Mouse (Mus musculus) G1E (cell line): ENCODE measurements at regions not wholly inside any gene's neighbourhood (a gene's known extent, or its start where the extent isn't known, plus 50 kb on each side); places are given as distances from the start of the nearest gene placed in this dataset.

ENCODE experiments used
- ATAC-seq: 2 replicates; pipeline ENCODE4 v1.8.0; 2016; ENCODE audit warnings: mild to moderate bottlenecking; ENCODE audit not compliant: insufficient number of reproducible peaks, poor library complexity, low FRiP score, severe bottlenecking; ENCODE audit errors: extremely low read depth
- DNase-seq: peaks from one replicate; pipeline ENCODE4 v3.0.0; 2012; ENCODE audit warnings: low spot score
- H3K27me3 ChIP-seq: 2 replicates; pipeline ENCODE4 v1.6.1; 2012; ENCODE audit warnings: mild to moderate bottlenecking, low read length, inconsistent platforms; ENCODE audit not compliant: insufficient read depth
- H3K36me3 ChIP-seq: replicated peaks from 2 replicates; pipeline ENCODE3; 2012; ENCODE audit warnings: mild to moderate bottlenecking, inconsistent platforms
- H3K4me1 ChIP-seq: 2 replicates; pipeline ENCODE4 v1.6.1; 2012; ENCODE audit warnings: low read depth, low read length, inconsistent platforms, mixed read lengths; ENCODE audit not compliant: insufficient read depth
- H3K4me3 ChIP-seq: 2 replicates; pipeline ENCODE4 v1.5.1; 2012; ENCODE audit warnings: low read depth, mild to moderate bottlenecking, inconsistent platforms, low read length, moderate library complexity, mixed read lengths
- H3K9me3 ChIP-seq: replicated peaks from 2 replicates; pipeline ENCODE4 v1.6.1; 2012; ENCODE audit warnings: inconsistent platforms
- CTCF ChIP-seq: IDR thresholded peaks from 2 replicates; pipeline ENCODE4 v1.5.1; 2012; ENCODE audit warnings: low read depth, low read length, inconsistent platforms, mixed read lengths
- GATA1 ChIP-seq: IDR thresholded peaks from 2 replicates; pipeline ENCODE4 v1.6.1; 2012; ENCODE audit warnings: borderline replicate concordance, low read length, inconsistent platforms, mixed read lengths
- GATA2 ChIP-seq: IDR thresholded peaks from 2 replicates; pipeline ENCODE4 v1.6.1; 2012; ENCODE audit warnings: low read depth, low read length, inconsistent platforms, borderline replicate concordance
- POLR2AphosphoS5 ChIP-seq: IDR thresholded peaks from 2 replicates; pipeline ENCODE4 v1.6.1; 2012; ENCODE audit warnings: low read depth, low read length, inconsistent platforms; ENCODE audit not compliant: insufficient replicate concordance
- TAL1 ChIP-seq: conservative IDR thresholded peaks from 2 replicates; pipeline ENCODE4 v1.6.1; 2012; ENCODE audit warnings: low read depth, low read length, inconsistent platforms, mixed read lengths

GRCm38 (mm10) chr8:57209584-57209983 is 111.2 kb upstream of the Hand2 start:
- no peak for TF ChIP-seq GATA1
- no peak for TF ChIP-seq TAL1
- TF ChIP-seq CTCF = no peak
- TF ChIP-seq POLR2AphosphoS5 = no peak
- no peak for TF ChIP-seq GATA2
- Histone ChIP-seq H3K9me3 (no peaks in the 10 kb centered on the region), H3K27me3 (no peaks in the 10 kb centered on the region), H3K4me1 (no peaks in the 10 kb centered on the region), H3K4me3 (no peak overlapping the region), H3K36me3 (no peaks in the 10 kb centered on the region)
- ATAC-seq (no peak), DNase-seq (no peak)

- H3K4me1 ChIP-seq = no peaks in the 10 kb centered on the region
- ATAC-seq = no peak
Observed at GRCm38 (mm10) chr8:57213066-57213465, 107.7 kb upstream of the Hand2 start.

GRCm38 (mm10) chr8:57213982-57214930 is 106.5 kb upstream of the Hand2 start:
- Histone ChIP-seq H3K4me3 (no peak overlapping the region), H3K27me3 (no peaks in the 10 kb centered on the region), H3K36me3 (no peaks in the 10 kb centered on the region), H3K9me3 (no peaks in the 10 kb centered on the region), H3K4me1 (no peaks in the 10 kb centered on the region)
- ATAC-seq (no peak), DNase-seq (no peak)
- TF ChIP-seq POLR2AphosphoS5 = no peak
- TF ChIP-seq CTCF = no peak
- no peak for TF ChIP-seq TAL1
- TF ChIP-seq GATA2 = no peak
- TF ChIP-seq GATA1 = no peak

More at GRCm38 (mm10) chr8:57213066-57213465, 107.7 kb upstream of the Hand2 start:
- Histone ChIP-seq H3K27me3 (no peaks in the 10 kb centered on the region), H3K9me3 (no peaks in the 10 kb centered on the region), H3K4me3 (no peak overlapping the region), H3K36me3 (no peaks in the 10 kb centered on the region)
- TF ChIP-seq TAL1 (no peak), CTCF (no peak), GATA1 (no peak), GATA2 (no peak), POLR2AphosphoS5 (no peak)
- DNase-seq = no peak

GRCm38 (mm10) chr8:57230594-57230993 is 90.2 kb upstream of the Hand2 start:
- H3K36me3 ChIP-seq = no peaks in the 10 kb centered on the region
- no peaks in the 10 kb centered on the region for H3K4me1 ChIP-seq
- H3K27me3 ChIP-seq = no peaks in the 10 kb centered on the region
- no peak overlapping the region for H3K4me3 ChIP-seq
- no peak for ATAC-seq
- TF ChIP-seq CTCF (no peak), GATA2 (no peak), TAL1 (no peak), POLR2AphosphoS5 (no peak), GATA1 (no peak)
- DNase-seq = no peak
- H3K9me3 ChIP-seq = no peaks in the 10 kb centered on the region

- ATAC-seq = no peak
- H3K36me3 ChIP-seq = no peaks in the 10 kb centered on the region
- H3K27me3 ChIP-seq = no peaks in the 10 kb centered on the region
- DNase-seq = no peak
- no peaks in the 10 kb centered on the region for H3K9me3 ChIP-seq
- H3K4me3 ChIP-seq = no peak overlapping the region
- H3K4me1 ChIP-seq = no peaks in the 10 kb centered on the region
- TF ChIP-seq CTCF = no peak
- no peak for TF ChIP-seq TAL1
- no peak for TF ChIP-seq GATA1
- TF ChIP-seq GATA2 = no peak
- TF ChIP-seq POLR2AphosphoS5 = no peak
Observed at GRCm38 (mm10) chr8:57242301-57242700, 78.5 kb upstream of the Hand2 start.

- Histone ChIP-seq H3K4me3 (no peak overlapping the region), H3K9me3 (no peaks in the 10 kb centered on the region), H3K36me3 (no peaks in the 10 kb centered on the region), H3K4me1 (no peaks in the 10 kb centered on the region), H3K27me3 (no peaks in the 10 kb centered on the region)
- ATAC-seq = no peak
- TF ChIP-seq CTCF (no peak), POLR2AphosphoS5 (no peak), TAL1 (no peak), GATA2 (no peak)
- DNase-seq = no peak
Observed at GRCm38 (mm10) chr8:57249061-57249460, 71.7 kb upstream of the Hand2 start.
